Mouse (Mus musculus) CH12.LX (cell line): Measurements from ENCODE around the gene Cbx1. TPM values are rescaled to one million over a fixed set of nuclear protein-coding genes. Genes with fewer than 3 reads are reported as not detected.

ENCODE experiments used
- DNase-seq: peaks from one replicate; pipeline ENCODE4 v3.0.0-alpha.2; 2013; ENCODE audit errors: extremely low read depth
- H3K27ac ChIP-seq: 2 replicates; pipeline ENCODE4 v1.5.1; 2012; ENCODE audit warnings: low read depth, mild to moderate bottlenecking, control low read depth, moderate library complexity; ENCODE audit not compliant: insufficient read depth
- H3K27me3 ChIP-seq: replicated peaks from 2 replicates; pipeline ENCODE3; 2012; ENCODE audit warnings: inconsistent platforms
- H3K36me3 ChIP-seq, 2 experiments: replicated peaks in 1 of 2; 2 replicates each; pipeline versions ENCODE3 to v1.6.1; 2012; ENCODE audit warnings: inconsistent platforms in 1 of 2, low read length in 1 of 2, mild to moderate bottlenecking in 1 of 2, mixed read lengths in 1 of 2, moderate library complexity in 1 of 2; ENCODE audit not compliant: control insufficient read depth in 1 of 2, insufficient read depth in 1 of 2
- H3K4me1 ChIP-seq, 2 experiments: 2 replicates each; pipeline ENCODE4 v1.6.1; 2012; ENCODE audit warnings: inconsistent platforms in 1 of 2, moderate library complexity in 1 of 2; ENCODE audit not compliant: insufficient read depth in 2 of 2, control insufficient read depth in 1 of 2
- H3K4me2 ChIP-seq: 2 replicates; pipeline ENCODE4 v1.6.1; 2012; ENCODE audit warnings: low read depth, mild to moderate bottlenecking, control low read depth; ENCODE audit not compliant: poor library complexity, insufficient read depth, severe bottlenecking
- H3K4me3 ChIP-seq, 3 experiments: fragments of 150-350 bp in 1 of 3; sonication (generic) in 1 of 3; replicated peaks in 1 of 3; 2 replicates each; pipeline versions ENCODE3 to v1.5.1; 2011 to 2012; ENCODE audit warnings: low read depth in 2 of 3, low read length in 2 of 3, mild to moderate bottlenecking in 2 of 3, moderate library complexity in 2 of 3, control low read depth in 1 of 3, improper control_type of control experiment in 1 of 3, inconsistent platforms in 1 of 3, mixed read lengths in 1 of 3; ENCODE audit not compliant: poor library complexity in 1 of 3
- H3K79me2 ChIP-seq: replicated peaks from 2 replicates; pipeline ENCODE4 v1.6.1; 2012; ENCODE audit warnings: mild to moderate bottlenecking, moderate library complexity; ENCODE audit not compliant: control insufficient read depth, poor library complexity, insufficient read depth, severe bottlenecking; ENCODE audit errors: extremely low read depth
- H3K9ac ChIP-seq: 2 replicates; pipeline ENCODE4 v1.6.1; 2012; ENCODE audit warnings: low read depth, mild to moderate bottlenecking, control low read depth, moderate library complexity; ENCODE audit not compliant: insufficient read depth
- H3K9me3 ChIP-seq: replicated peaks from 2 replicates; pipeline ENCODE3; 2012; ENCODE audit warnings: low read length, inconsistent platforms, mixed read lengths
- CHD1 ChIP-seq: IDR thresholded peaks from 2 replicates; pipeline ENCODE4 v1.6.1; 2012; ENCODE audit warnings: low read depth, low read length, improper control_type of control experiment, inconsistent platforms
- CTCF ChIP-seq, 2 experiments: IDR thresholded peaks in 1 of 2; conservative IDR thresholded peaks in 1 of 2; 2 replicates each; pipeline ENCODE4 v1.5.1; 2011 to 2012; ENCODE audit warnings: low read depth in 2 of 2, low read length in 2 of 2, improper control_type of control experiment in 1 of 2, inconsistent platforms in 1 of 2, mild to moderate bottlenecking in 1 of 2, moderate library complexity in 1 of 2
- E2F4 ChIP-seq: IDR thresholded peaks from 2 replicates; pipeline ENCODE4 v1.6.1; 2011; ENCODE audit warnings: low read depth, low read length, improper control_type of control experiment; ENCODE audit not compliant: insufficient replicate concordance
- EP300 ChIP-seq: IDR thresholded peaks from 2 replicates; pipeline ENCODE4 v1.6.1; 2011; ENCODE audit warnings: low read length, improper control_type of control experiment
- ETS1 ChIP-seq: conservative IDR thresholded peaks from 2 replicates; pipeline ENCODE4 v1.6.1; 2012; ENCODE audit warnings: low read depth, mild to moderate bottlenecking, inconsistent platforms, low read length, improper control_type of control experiment, moderate library complexity
- GABPA ChIP-seq: IDR thresholded peaks from 2 replicates; pipeline ENCODE4 v1.6.1; 2012; ENCODE audit warnings: low read depth, low read length, improper control_type of control experiment, inconsistent platforms; ENCODE audit not compliant: insufficient replicate concordance
- HCFC1 ChIP-seq: IDR thresholded peaks from 2 replicates; pipeline ENCODE4 v1.6.1; 2012; ENCODE audit warnings: low read depth, mild to moderate bottlenecking, inconsistent platforms, low read length, improper control_type of control experiment
- IRF4 ChIP-seq: IDR thresholded peaks from 2 replicates; pipeline ENCODE4 v1.6.1; 2014; ENCODE audit warnings: low read depth, mild to moderate bottlenecking, inconsistent platforms, low read length, improper control_type of control experiment
- JUND ChIP-seq: conservative IDR thresholded peaks from 2 replicates; pipeline ENCODE4 v1.6.1; 2011; ENCODE audit warnings: low read depth, low read length, improper control_type of control experiment
- KAT2A ChIP-seq: IDR thresholded peaks from 2 replicates; pipeline ENCODE4 v1.6.1; 2012; ENCODE audit warnings: low read length, improper control_type of control experiment, inconsistent platforms; ENCODE audit not compliant: insufficient replicate concordance
- MAFK ChIP-seq: IDR thresholded peaks from 2 replicates; pipeline ENCODE4 v1.6.1; 2011; ENCODE audit warnings: low read length, improper control_type of control experiment; ENCODE audit not compliant: insufficient replicate concordance
- MAZ ChIP-seq: IDR thresholded peaks from 2 replicates; pipeline ENCODE4 v1.6.1; 2012; ENCODE audit warnings: low read depth, mild to moderate bottlenecking, inconsistent platforms, low read length, improper control_type of control experiment, moderate library complexity
- NELFE ChIP-seq: IDR thresholded peaks from 2 replicates; pipeline ENCODE4 v1.6.1; 2011; ENCODE audit warnings: low read depth, low read length, improper control_type of control experiment
- NRF1 ChIP-seq: IDR thresholded peaks from 2 replicates; pipeline ENCODE4 v1.6.1; 2014; ENCODE audit warnings: low read depth, mild to moderate bottlenecking, inconsistent platforms, low read length, improper control_type of control experiment, moderate library complexity
- PAX5 ChIP-seq: IDR thresholded peaks from 2 replicates; pipeline ENCODE4 v1.6.1; 2012; ENCODE audit warnings: low read length, inconsistent platforms, mixed read lengths
- POLR2A ChIP-seq: IDR thresholded peaks from 2 replicates; pipeline ENCODE4 v1.6.1; 2011; ENCODE audit warnings: low read depth, mild to moderate bottlenecking, improper control_type of control experiment, low read length
- RAD21 ChIP-seq: IDR thresholded peaks from 2 replicates; pipeline ENCODE4 v1.6.1; 2011; ENCODE audit warnings: low read depth, mild to moderate bottlenecking, low read length, improper control_type of control experiment, moderate library complexity
- SIN3A ChIP-seq: IDR thresholded peaks from 2 replicates; pipeline ENCODE4 v1.6.1; 2012; ENCODE audit warnings: low read length, improper control_type of control experiment, inconsistent platforms
- SMC3 ChIP-seq: IDR thresholded peaks from 2 replicates; pipeline ENCODE4 v1.6.1; 2011; ENCODE audit warnings: low read depth, low read length, improper control_type of control experiment
- ZC3H11A ChIP-seq: IDR thresholded peaks from 2 replicates; pipeline ENCODE4 v1.6.1; 2012; ENCODE audit warnings: low read depth, mild to moderate bottlenecking, inconsistent platforms, low read length, improper control_type of control experiment
- ZKSCAN1 ChIP-seq: IDR thresholded peaks from 2 replicates; pipeline ENCODE4 v1.6.1; 2012; ENCODE audit warnings: low read depth, inconsistent platforms, low read length, improper control_type of control experiment, borderline replicate concordance
- ZMIZ1 ChIP-seq: IDR thresholded peaks from 2 replicates; pipeline ENCODE4 v1.6.1; 2012; ENCODE audit warnings: low read depth, mild to moderate bottlenecking, inconsistent platforms, low read length, improper control_type of control experiment
- ZNF384 ChIP-seq: IDR thresholded peaks from 2 replicates; pipeline ENCODE4 v1.6.1; 2012; ENCODE audit warnings: low read depth, low read length, improper control_type of control experiment, inconsistent platforms
- dilution Hi-C: fragments of 300-500 bp; cut with MboI; formaldehyde crosslinking; loops from 2 replicates; pipeline ENCODE4 v1.14.3; 2020; ENCODE audit warnings: low sequenced_read_pairs; ENCODE audit not compliant: extremely low pct_unique_long_range_greater_than_20kb, extremely low pct_ligation_motif_present
- in situ Hi-C: fragments of 300-500 bp; cut with MboI; formaldehyde crosslinking; loops from 3 replicates; pipeline ENCODE4 v1.14.3; 2019; ENCODE audit warnings: low sequenced_read_pairs, low pct_ligation_motif_present, low pct_unique_long_range_greater_than_20kb, mixed read lengths
- polyA plus RNA-seq: library from polyadenylated mRNA; unstranded; fragments of >175 nt; gene quantifications from 2 replicates; pipeline ENCODE4 v1.2.1, GENCODE M21; 2012; ENCODE audit warnings: low read depth; ENCODE audit not compliant: insufficient read length
- total RNA-seq, 2 experiments: library from RNA; depleted of rRNA; stranded (reverse); fragments of 300-350 nt in 1 of 2; fragments of >200 nt in 1 of 2; gene quantifications; 2 replicates each; pipeline ENCODE4 v1.2.3; 2012 to 2014

Gene Cbx1
- total and polyA plus RNA-seq, 3 experiments: 115 to 223 (median 144) TPM

DNA sequence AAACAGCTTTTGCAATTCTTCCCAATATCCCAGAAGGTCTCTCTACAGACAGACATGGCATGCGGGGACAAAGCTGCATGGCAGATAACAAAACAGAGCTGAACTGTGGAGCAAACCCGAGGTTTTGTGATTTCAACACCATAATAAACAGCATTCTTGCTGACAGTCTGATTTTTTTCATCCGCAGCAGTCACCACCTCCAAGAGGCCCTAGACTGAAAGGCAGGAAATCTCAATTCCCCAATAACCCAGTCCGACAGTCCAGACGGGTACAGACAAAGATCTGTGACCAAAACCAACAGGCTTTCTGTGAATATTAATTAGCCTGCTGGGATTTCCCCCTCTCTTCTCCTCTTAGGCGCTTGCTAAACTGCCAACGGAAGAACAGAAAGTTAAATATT is 13.3 kb upstream of the Cbx1 start (continued):
- TF ChIP-seq GABPA: no peak
- TF ChIP-seq PAX5: no peak
- no peak for TF ChIP-seq CTCF (conservative IDR thresholded peaks at IDR 0.05 in 1 of 2, IDR thresholded peaks at IDR 0.05 in 1 of 2; ENCODE audit: low read depth in 2 of 2, low read length in 2 of 2)

DNA sequence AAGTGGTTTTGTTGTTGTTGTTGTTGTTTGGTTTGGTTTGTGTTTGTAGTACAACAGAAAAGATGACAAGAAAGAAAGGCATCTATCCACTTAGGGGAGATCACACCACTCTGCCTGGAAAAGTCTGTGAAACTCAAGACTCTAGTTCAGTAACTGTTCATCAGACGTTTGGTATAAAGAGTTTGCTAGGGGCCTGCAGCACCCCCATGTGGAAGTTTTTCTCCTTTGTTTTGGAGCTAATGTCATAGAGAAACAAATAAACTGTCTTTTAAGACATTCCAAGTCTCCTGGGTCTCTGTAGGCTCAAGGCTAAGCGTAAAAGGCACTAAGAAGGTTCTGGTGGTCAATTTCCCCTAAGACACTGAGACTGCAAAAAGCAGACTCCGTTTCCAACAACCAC is 12.9 kb upstream of the Cbx1 start:
- TF ChIP-seq MAZ (no peak), POLR2A (peak; percentile 5; the same call in 1 of the 2 replicates), RAD21 (peak; percentile 63), MAFK (no peak), ZNF384 (no peak), CTCF (conservative IDR thresholded peaks at IDR 0.05 in 1 of 2, IDR thresholded peaks at IDR 0.05 in 1 of 2; ENCODE audit: low read depth in 2 of 2, low read length in 2 of 2) (peak in 1 of 2 experiments; percentile 79; a peak in 2 of 4 replicates), IRF4 (peak; percentile 12; the same call in 1 of the 2 replicates), PAX5 (no peak), ETS1 (peak; percentile 3; the same call in 1 of the 2 replicates), NRF1 (no peak), E2F4 (no peak), SMC3 (peak; percentile 43), SIN3A (peak; percentile 17; the same call in 1 of the 2 replicates), ZKSCAN1 (no peak)
- peak overlapping the region; percentile 93 for H3K4me2 ChIP-seq
- peaks cover 24% of the 10 kb centered on the region for H3K79me2 ChIP-seq
- peak overlapping the region; percentile 88 for H3K27ac ChIP-seq
- peak overlapping the region; percentile 74 to 82 (median 80) for H3K4me3 ChIP-seq
- peak overlapping the region; percentile 87 for H3K9ac ChIP-seq
- in situ Hi-C loops (loop anchor here (5.0 kb wide), 1 partner anchor 76 kb away; no protein-coding TSS in a partner anchor), dilution Hi-C loops (no loop called here)
- H3K4me1 ChIP-seq: peaks cover 24 to 25% of the 10 kb centered on the region in 2 experiments
- no peaks in the 10 kb centered on the region for H3K27me3 ChIP-seq
- no peak for DNase-seq
- H3K36me3 ChIP-seq: peaks cover 24 to 30% of the 10 kb centered on the region in 2 experiments
- H3K9me3 ChIP-seq: no peaks in the 10 kb centered on the region

DNA sequence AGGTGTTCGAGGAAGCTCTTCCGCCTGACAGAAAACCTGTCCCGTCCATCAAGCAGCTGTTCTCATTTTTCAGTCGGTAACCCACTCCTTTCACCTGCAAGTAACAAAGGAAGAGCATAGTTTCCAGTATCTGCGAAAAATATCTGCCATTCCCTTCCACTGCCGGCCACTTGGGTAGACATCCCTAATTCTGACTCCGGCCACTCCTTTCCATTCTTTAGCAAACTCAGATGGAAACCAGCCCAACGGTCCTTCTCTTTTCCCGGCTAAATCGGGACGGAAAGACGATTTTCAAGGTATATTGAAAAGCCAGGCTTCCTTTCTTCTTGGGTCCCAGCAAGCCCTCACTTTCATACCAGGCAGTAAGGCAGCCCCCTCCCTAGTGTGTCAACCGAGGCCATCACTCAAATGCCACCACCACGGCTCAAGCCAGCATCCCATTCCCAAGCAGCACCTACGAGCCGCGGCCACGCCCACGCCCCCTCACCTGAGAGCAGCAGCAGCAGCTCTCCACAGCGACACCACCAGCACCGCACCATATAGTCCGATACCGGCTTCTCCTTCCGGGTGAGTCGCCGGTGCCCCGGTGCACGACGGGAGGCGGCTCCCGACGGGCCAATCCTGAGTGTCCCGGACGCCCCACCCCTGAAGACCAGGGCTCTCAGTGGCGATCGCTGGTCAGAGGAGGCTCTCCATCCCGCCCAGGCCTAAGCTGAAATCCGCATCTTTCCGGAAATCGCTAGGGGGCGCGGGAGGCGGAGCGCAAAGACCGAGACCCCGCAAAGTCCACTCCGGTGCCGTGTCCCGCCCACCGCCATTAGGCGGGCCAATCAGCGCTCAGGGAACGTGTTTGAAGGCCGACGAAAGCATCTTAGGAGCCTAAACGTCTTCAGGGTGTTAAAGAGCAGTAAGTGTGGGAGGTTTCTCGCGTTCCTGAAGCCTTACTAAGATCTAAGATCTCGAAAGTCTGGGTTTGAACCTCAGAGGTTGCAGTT is 11.7 kb upstream of the Cbx1 start, which contains the start of gene Snx11:
Snx11 (minus strand) TSS at position 592 of the 995 bp plus-strand sequence.
- peaks cover 24% of the 10 kb centered on the region for H3K79me2 ChIP-seq
- no peaks in the 10 kb centered on the region for H3K9me3 ChIP-seq
- peak within 1 kb of the TSS; percentile 93 for H3K4me2 ChIP-seq
- in situ Hi-C loops (loop anchor here (5.0 kb wide), 1 partner anchor 75 kb away; no protein-coding TSS in a partner anchor), dilution Hi-C loops (no loop called here)
- peaks cover 13 to 16% of the 10 kb centered on the region in 2 experiments for H3K4me1 ChIP-seq
- no peaks in the 10 kb centered on the region for H3K27me3 ChIP-seq
- H3K36me3 ChIP-seq: peaks cover 12 to 18% of the 10 kb centered on the region in 2 experiments
- peak; percentile 100 for DNase-seq
- peak within 1 kb of the TSS; percentile 87 for H3K9ac ChIP-seq
- peak within 1 kb of the TSS; percentile 88 for H3K27ac ChIP-seq
- H3K4me3 ChIP-seq: peak within 1 kb of the TSS; percentile 74 to 82 (median 80)
- TF ChIP-seq POLR2A: peak; percentile 93
- TF ChIP-seq NELFE: peak; percentile 87
- peak; percentile 14 to 87; a peak in 2 of 4 replicates for TF ChIP-seq CTCF (conservative IDR thresholded peaks at IDR 0.05 in 1 of 2, IDR thresholded peaks at IDR 0.05 in 1 of 2; ENCODE audit: low read depth in 2 of 2, low read length in 2 of 2)
- TF ChIP-seq ZC3H11A: no peak
- TF ChIP-seq EP300: no peak
- TF ChIP-seq CHD1: peak; percentile 70; the same call in 1 of the 2 replicates
- TF ChIP-seq ZKSCAN1: no peak
- no peak for TF ChIP-seq ZNF384
- TF ChIP-seq ETS1: peak; percentile 44; the same call in 1 of the 2 replicates
- peak; percentile 96 for TF ChIP-seq SIN3A
- TF ChIP-seq E2F4: no peak
- TF ChIP-seq ZMIZ1: peak; percentile 89
- TF ChIP-seq MAZ: peak; percentile 56; the same call in 1 of the 2 replicates
- peak; percentile 8; the same call in 1 of the 2 replicates for TF ChIP-seq GABPA
- TF ChIP-seq JUND: no peak
- peak; percentile 89; the same call in 1 of the 2 replicates for TF ChIP-seq KAT2A
- peak; percentile 90 for TF ChIP-seq HCFC1
- no peak for TF ChIP-seq MAFK
- peak; percentile 51 for TF ChIP-seq NRF1
